Mouse (Mus musculus) forebrain, embryonic 11.5 days (tissue): ENCODE measurements around the gene Stmnd1. TPM values are rescaled to one million over a fixed set of nuclear protein-coding genes. Genes with fewer than 3 reads are reported as not detected.

Experiments used
- ATAC-seq: fragments of 200-750 bp; cut with Nextera tagmentation; replicated peaks from 2 replicates; pipeline ENCODE4 v1.8.0; 2017; ENCODE audit warnings: moderate TSS enrichment; ENCODE audit not compliant: low FRiP score
- DNase-seq: peaks from one replicate; pipeline ENCODE4 v3.0.0-alpha.2; 2017; ENCODE audit warnings: low spot score
- H3K27ac ChIP-seq: fragments of 300-500 bp; sonication (generic); 2 replicates; pipeline ENCODE4 v1.5.1; 2014; ENCODE audit warnings: low read depth, low read length
- H3K27me3 ChIP-seq: fragments of 300-500 bp; sonication (generic); 2 replicates; pipeline ENCODE4 v1.6.1; 2014; ENCODE audit warnings: mild to moderate bottlenecking, low read length, mixed read lengths; ENCODE audit not compliant: control insufficient read depth, insufficient read depth
- H3K36me3 ChIP-seq: fragments of 300-500 bp; sonication (generic); 2 replicates; pipeline ENCODE4 v1.6.1; 2014; ENCODE audit warnings: mild to moderate bottlenecking, low read length, moderate library complexity, mixed read lengths; ENCODE audit not compliant: control insufficient read depth, insufficient read depth
- H3K4me1 ChIP-seq: fragments of 300-500 bp; sonication (generic); replicated peaks from 2 replicates; pipeline ENCODE4 v1.6.1; 2014; ENCODE audit warnings: low read length, mixed read lengths; ENCODE audit not compliant: control insufficient read depth, insufficient read depth
- H3K4me2 ChIP-seq: fragments of 300-500 bp; sonication (generic); 2 replicates; pipeline ENCODE4 v1.6.1; 2014; ENCODE audit warnings: low read depth, mild to moderate bottlenecking, low read length, moderate library complexity, mixed read lengths; ENCODE audit not compliant: severe bottlenecking
- H3K4me3 ChIP-seq: fragments of 300-500 bp; sonication (generic); 2 replicates; pipeline ENCODE4 v1.5.1; 2014; ENCODE audit warnings: low read depth, low read length
- H3K9ac ChIP-seq: fragments of 300-500 bp; sonication (generic); 2 replicates; pipeline ENCODE4 v1.6.1; 2014; ENCODE audit warnings: low read length
- H3K9me3 ChIP-seq: fragments of 300-500 bp; sonication (generic); 2 replicates; pipeline ENCODE4 v1.6.1; 2016; ENCODE audit warnings: low read length, mixed read lengths; ENCODE audit not compliant: control insufficient read depth
- WGBS: fragments of 180-500 bp; shearing (Covaris S2); extraction: QIAGEN DNeasy Blood & Tissue Kit; methylation state at CpG from one replicate; pipeline ENCODE4 v1.1.7; 2014; 5-methylcytosine and 5-hydroxymethylcytosine counted together
- polyA plus RNA-seq: library from polyadenylated mRNA; unstranded; fragments of >200 nt; fragmentation: Nextera tagmentation; extraction: Ambion mirVana; gene quantifications from 2 replicates; pipeline ENCODE4 v1.2.1, GENCODE M21; 2014

Gene Stmnd1
- polyA plus RNA-seq, 1 experiment from 2014 or later, result not detected

DNA sequence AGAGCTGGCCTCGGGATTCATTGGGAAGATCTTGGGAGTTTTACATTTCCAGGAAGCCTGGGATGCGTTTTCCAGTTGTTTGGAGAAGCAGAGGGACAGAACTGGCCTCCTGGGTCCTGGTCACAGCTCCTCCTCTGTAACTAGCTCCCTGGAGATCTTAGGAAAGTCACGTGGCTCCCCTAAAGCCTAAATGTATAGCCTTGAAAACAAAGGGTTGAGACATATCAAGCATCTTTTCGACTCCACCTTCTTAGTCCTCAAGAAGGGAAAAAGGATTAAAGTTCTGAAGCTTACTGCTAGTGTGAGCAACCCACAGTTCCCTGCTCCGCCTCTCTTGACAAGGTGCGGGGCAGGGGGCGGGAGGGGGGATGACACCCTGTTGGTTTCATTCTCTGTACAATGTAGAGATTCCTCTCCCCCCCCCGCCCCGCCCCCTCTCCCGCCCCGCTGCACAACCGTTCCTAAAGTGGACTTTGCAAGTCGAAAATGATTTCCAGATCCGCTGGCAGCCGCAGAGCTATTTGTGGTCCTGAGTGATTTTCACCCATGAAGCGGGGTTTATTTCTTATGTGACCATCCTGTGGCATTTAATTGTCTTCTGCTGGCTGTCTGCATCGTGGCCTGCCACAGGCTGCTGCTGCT is 589 bp upstream of the Stmnd1 start:
- H3K4me2 ChIP-seq, result peak overlapping the region; percentile 31; the same call in 1 of the 2 replicates
- H3K4me3 ChIP-seq, result no peak overlapping the region
- H3K27me3 ChIP-seq, result no peaks in the 10 kb centered on the region
- ATAC-seq (no peak), DNase-seq (peak; percentile 55)
- no peaks in the 10 kb centered on the region for H3K36me3 ChIP-seq
- H3K27ac ChIP-seq, result no peak overlapping the region
- no peaks in the 10 kb centered on the region for H3K9me3 ChIP-seq
- 18% methylated on average over 17 of the region's 17 CpGs for WGBS
- peak overlapping the region; percentile 5; the same call in 1 of the 2 replicates for H3K9ac ChIP-seq
- H3K4me1 ChIP-seq, result peaks cover 9% of the 10 kb centered on the region; the same call in 1 of the 2 replicates

DNA sequence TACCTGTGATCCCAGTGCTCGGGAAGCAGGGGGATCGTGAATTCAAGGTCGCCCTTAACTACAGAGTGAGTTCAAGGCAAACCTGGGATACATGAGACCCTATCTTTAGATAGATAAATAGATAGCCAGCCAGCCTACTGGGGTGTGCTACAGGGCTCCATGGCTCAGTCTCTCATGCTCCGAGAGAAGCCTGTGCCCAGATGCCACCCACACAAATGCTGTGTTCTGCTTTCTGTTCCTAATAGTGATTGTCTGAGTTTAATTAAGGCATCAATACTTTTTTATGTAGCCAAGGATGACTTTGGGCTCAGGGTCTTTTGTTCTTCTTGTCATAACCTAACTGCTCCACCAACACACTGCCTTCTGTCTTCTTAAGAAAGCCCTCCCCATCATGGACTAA is 2.2 kb downstream of the Stmnd1 start:
- no peak overlapping the region for H3K27ac ChIP-seq
- H3K27me3 ChIP-seq, result no peaks in the 10 kb centered on the region
- no peaks in the 10 kb centered on the region for H3K36me3 ChIP-seq
- no peak overlapping the region for H3K9ac ChIP-seq
- WGBS, result 86% methylated on average over 4 of the region's 4 CpGs
- no peak for DNase-seq
- no peaks in the 10 kb centered on the region for H3K4me1 ChIP-seq
- no peak for ATAC-seq
- H3K9me3 ChIP-seq, result no peaks in the 10 kb centered on the region
- no peak overlapping the region for H3K4me2 ChIP-seq
- no peak overlapping the region for H3K4me3 ChIP-seq

- DNase-seq (no peak), ATAC-seq (no peak)
- no peaks in the 10 kb centered on the region for H3K9me3 ChIP-seq
- H3K27ac ChIP-seq, result no peak overlapping the region
- 93% methylated on average over 2 of the region's 2 CpGs for WGBS
- H3K27me3 ChIP-seq, result no peaks in the 10 kb centered on the region
- H3K36me3 ChIP-seq, result no peaks in the 10 kb centered on the region
- H3K4me3 ChIP-seq, result no peak overlapping the region
- H3K9ac ChIP-seq, result no peak overlapping the region
- H3K4me1 ChIP-seq, result no peaks in the 10 kb centered on the region
- H3K4me2 ChIP-seq, result no peak overlapping the region
Observed at GRCm38 (mm10) chr13:46282543-46282942, 9.0 kb downstream of the Stmnd1 start.

GRCm38 (mm10) chr13:46287801-46288200 is 14.3 kb downstream of the Stmnd1 start:
- Histone ChIP-seq H3K36me3 (no peaks in the 10 kb centered on the region), H3K9ac (no peak overlapping the region), H3K4me3 (no peak overlapping the region), H3K27me3 (no peaks in the 10 kb centered on the region), H3K4me1 (no peaks in the 10 kb centered on the region), H3K27ac (no peak overlapping the region), H3K4me2 (no peak overlapping the region), H3K9me3 (no peaks in the 10 kb centered on the region)
- 85% methylated on average over 8 of the region's 8 CpGs for WGBS
- ATAC-seq, result no peak
- DNase-seq, result no peak

GRCm38 (mm10) chr13:46288372-46288771 is 14.9 kb downstream of the Stmnd1 start:
- Histone ChIP-seq H3K27me3 (no peaks in the 10 kb centered on the region), H3K9me3 (no peaks in the 10 kb centered on the region), H3K4me1 (no peaks in the 10 kb centered on the region), H3K4me3 (no peak overlapping the region), H3K36me3 (no peaks in the 10 kb centered on the region), H3K9ac (no peak overlapping the region), H3K27ac (no peak overlapping the region), H3K4me2 (no peak overlapping the region)
- 90% methylated on average over 5 of the region's 5 CpGs for WGBS
- DNase-seq (no peak), ATAC-seq (no peak)

- no peak overlapping the region for H3K4me3 ChIP-seq
- H3K27ac ChIP-seq, result no peak overlapping the region
- H3K4me2 ChIP-seq, result no peak overlapping the region
- no peaks in the 10 kb centered on the region for H3K27me3 ChIP-seq
- ATAC-seq, result no peak
- H3K9me3 ChIP-seq, result no peaks in the 10 kb centered on the region
- H3K36me3 ChIP-seq, result no peaks in the 10 kb centered on the region
- H3K9ac ChIP-seq, result no peak overlapping the region
- 86% methylated on average over 1 of the region's 1 CpGs for WGBS
- H3K4me1 ChIP-seq, result no peaks in the 10 kb centered on the region
- DNase-seq, result no peak
Observed at GRCm38 (mm10) chr13:46290537-46290936, 17.0 kb downstream of the Stmnd1 start.

- ATAC-seq, result no peak
- Histone ChIP-seq H3K27ac (no peak overlapping the region), H3K9ac (no peak overlapping the region), H3K4me1 (no peaks in the 10 kb centered on the region), H3K36me3 (no peaks in the 10 kb centered on the region), H3K4me3 (no peak overlapping the region), H3K27me3 (no peaks in the 10 kb centered on the region), H3K4me2 (no peak overlapping the region), H3K9me3 (no peaks in the 10 kb centered on the region)
- no peak for DNase-seq
Observed at GRCm38 (mm10) chr13:46294365-46294764, 20.8 kb downstream of the Stmnd1 start.

DNA sequence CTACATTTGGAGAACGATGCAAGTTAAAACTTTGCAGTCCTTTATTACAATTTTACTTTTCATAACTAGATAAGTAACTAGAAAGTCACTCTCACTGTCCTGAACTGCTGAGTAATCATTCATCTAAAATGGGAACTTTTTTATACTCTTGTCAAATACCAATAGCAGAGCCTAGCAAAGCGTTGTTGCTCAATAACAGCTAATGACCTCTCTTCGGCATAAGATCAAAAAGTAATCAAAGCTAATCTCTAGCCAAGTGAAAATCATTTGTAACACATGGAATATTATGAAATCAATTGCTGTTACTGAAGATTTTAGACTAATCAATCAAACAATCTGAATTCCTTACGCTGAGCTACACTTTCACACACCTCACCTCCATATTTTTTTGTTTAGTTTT is 24.2 kb downstream of the Stmnd1 start:
- Histone ChIP-seq H3K9ac (no peak overlapping the region), H3K4me1 (no peaks in the 10 kb centered on the region), H3K27me3 (no peaks in the 10 kb centered on the region), H3K9me3 (no peaks in the 10 kb centered on the region), H3K36me3 (no peaks in the 10 kb centered on the region), H3K4me2 (no peak overlapping the region), H3K27ac (no peak overlapping the region), H3K4me3 (no peak overlapping the region)
- WGBS, result 91% methylated on average over 4 of the region's 4 CpGs
- DNase-seq (no peak), ATAC-seq (no peak)

GRCm38 (mm10) chr13:46310790-46311189 is 37.3 kb downstream of the Stmnd1 start:
- Histone ChIP-seq H3K4me2 (no peak overlapping the region), H3K27me3 (no peaks in the 10 kb centered on the region), H3K9me3 (no peaks in the 10 kb centered on the region), H3K36me3 (no peaks in the 10 kb centered on the region), H3K4me1 (no peaks in the 10 kb centered on the region), H3K9ac (no peak overlapping the region), H3K27ac (no peak overlapping the region), H3K4me3 (no peak overlapping the region)
- 58% methylated on average over 10 of the region's 10 CpGs for WGBS
- ATAC-seq, result no peak
- DNase-seq, result no peak
